Comparison of ENCODE assay signal across 8 mouse cellular contexts in the genomic region with DNA sequence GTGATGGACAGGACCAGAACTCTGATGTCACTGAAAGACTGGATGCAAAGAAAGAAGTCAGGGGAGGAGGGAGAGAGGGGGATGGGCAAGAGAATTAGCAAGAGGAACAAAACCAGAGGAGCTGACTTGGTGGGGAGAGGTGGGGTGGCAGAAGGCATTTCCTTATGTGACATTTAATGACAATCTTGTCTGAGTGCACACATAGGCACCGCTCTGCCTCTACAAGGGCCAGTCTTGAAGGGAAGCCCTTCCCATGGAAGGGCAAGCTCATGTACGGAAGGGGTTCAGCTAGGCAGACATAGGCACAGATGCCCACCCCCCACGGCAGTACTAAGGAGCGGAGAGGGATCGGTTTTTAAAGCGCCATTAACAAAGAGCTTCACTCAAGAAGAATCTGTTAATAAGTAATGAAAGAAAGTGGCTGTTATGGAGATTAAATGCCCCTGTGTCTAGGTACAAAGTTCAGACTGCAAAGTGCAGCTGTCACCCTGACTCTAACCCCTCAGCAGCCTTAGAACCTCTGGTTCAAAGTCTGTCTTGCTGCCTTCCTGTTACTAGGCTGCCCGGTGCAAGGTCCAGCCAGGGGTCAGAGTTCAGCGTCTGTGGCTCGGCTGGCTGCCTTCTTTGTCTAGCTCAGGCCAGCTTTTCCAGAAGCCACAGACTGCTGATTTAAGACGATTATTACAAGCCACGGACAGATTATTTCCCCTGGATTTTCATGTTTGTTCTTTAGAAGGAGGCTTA.
A peak's percentile ranks its signal among the peaks of the same experiment; 100 is the strongest.
DNase-seq lines count a peak whose midpoint lies in the region; ATAC-seq lines count a peak whose summit lies in the region.

No protein-coding gene starts in this region.

- peak; percentile 94 for DNase-seq in midbrain, embryonic 11.5 days (ENCODE audit: low spot score, missing footprints)
- peak; percentile 81 for DNase-seq in large intestine, adult 2 months (ENCODE audit: low read depth, low spot score)
- no peak for DNase-seq in right cerebral cortex, adult 18-20 months
- DNase-seq in frontal cortex, postnatal 10 days (ENCODE audit: low spot score in 2 of 2), result no peak
- DNase-seq in ovary, postnatal 10 days (ENCODE audit: low spot score), result no peak

- H3K9me3 ChIP-seq in midbrain, embryonic 11.5 days (ENCODE audit: control insufficient read depth, low read length), result peaks cover 4% of the 10 kb centered on the region
- peaks cover 4% of the 10 kb centered on the region; the same call in 1 of the 2 replicates for H3K9me3 ChIP-seq in midbrain, embryonic 15.5 days
- peaks cover 5% of the 10 kb centered on the region for H3K9me3 ChIP-seq in heart, embryonic 12.5 days (replicated peaks)
- no peaks in the 10 kb centered on the region for H3K9me3 ChIP-seq in neural tube, embryonic 14.5 days (ENCODE audit: control insufficient read depth, low read length)

- no peak overlapping the region for H3K4me3 ChIP-seq in midbrain, embryonic 11.5 days (ENCODE audit: low read depth, low read length)
- H3K4me3 ChIP-seq in midbrain, embryonic 15.5 days, result no peak overlapping the region
- H3K4me3 ChIP-seq in heart, embryonic 12.5 days, result no peak overlapping the region
- H3K4me3 ChIP-seq in neural tube, embryonic 14.5 days (ENCODE audit: low read depth, low read length), result no peak overlapping the region

- peaks cover 6% of the 10 kb centered on the region; the same call in 1 of the 2 replicates for H3K27me3 ChIP-seq in midbrain, embryonic 11.5 days (ENCODE audit: control insufficient read depth, insufficient read depth, low read length)
- H3K27me3 ChIP-seq in midbrain, embryonic 15.5 days (replicated peaks), result no peaks in the 10 kb centered on the region
- no peaks in the 10 kb centered on the region for H3K27me3 ChIP-seq in heart, embryonic 12.5 days (replicated peaks)
- H3K27me3 ChIP-seq in neural tube, embryonic 14.5 days (ENCODE audit: control insufficient read depth, insufficient read depth, low read length), result no peaks in the 10 kb centered on the region

- 0 out of 2 replicates have a peak overlapping the region, but pooled peaks have one; percentile 10 for H3K27ac ChIP-seq in midbrain, embryonic 11.5 days (ENCODE audit: low read depth, low read length)
- no peak overlapping the region for H3K27ac ChIP-seq in midbrain, embryonic 15.5 days
- no peak overlapping the region for H3K27ac ChIP-seq in heart, embryonic 12.5 days (ENCODE audit: poor library complexity, severe bottlenecking)
- no peak overlapping the region for H3K27ac ChIP-seq in neural tube, embryonic 14.5 days (ENCODE audit: low read depth, low read length)

- peak overlapping the region; percentile 12; the same call in 1 of the 2 replicates for H3K4me2 ChIP-seq in midbrain, embryonic 11.5 days
- no peak overlapping the region for H3K4me2 ChIP-seq in midbrain, embryonic 15.5 days
- H3K4me2 ChIP-seq in heart, embryonic 12.5 days, result no peak overlapping the region
- H3K4me2 ChIP-seq in neural tube, embryonic 14.5 days (ENCODE audit: low read depth, low read length), result no peak overlapping the region

- ATAC-seq in midbrain, embryonic 11.5 days (ENCODE audit: low FRiP score), result peak; percentile 93
- no peak; the same call in 1 of the 2 replicates for ATAC-seq in midbrain, embryonic 15.5 days (replicated peaks)
- ATAC-seq in heart, embryonic 12.5 days (ENCODE audit: insufficient number of reproducible peaks, low FRiP score), result 0 out of 2 replicates have a peak, but pooled peaks have one; percentile 29
- ATAC-seq in neural tube, embryonic 14.5 days (ENCODE audit: low read depth), result peak; percentile 41; the same call in 1 of the 2 replicates

- no peaks in the 10 kb centered on the region for H3K36me3 ChIP-seq in midbrain, embryonic 11.5 days (ENCODE audit: control insufficient read depth, insufficient read depth, low read length)
- no peaks in the 10 kb centered on the region for H3K36me3 ChIP-seq in midbrain, embryonic 15.5 days (replicated peaks)
- no peaks in the 10 kb centered on the region for H3K36me3 ChIP-seq in heart, embryonic 12.5 days
- H3K36me3 ChIP-seq in neural tube, embryonic 14.5 days (ENCODE audit: control insufficient read depth, insufficient read depth, low read length), result no peaks in the 10 kb centered on the region

- 9% methylated on average over 11 of the region's 11 CpGs for WGBS in midbrain, embryonic 11.5 days
- WGBS in midbrain, embryonic 15.5 days, result 7% methylated on average over 11 of the region's 11 CpGs
- WGBS in heart, embryonic 12.5 days, result 55% methylated on average over 11 of the region's 11 CpGs
- 22% methylated on average over 11 of the region's 11 CpGs for WGBS in large intestine, adult 2 months
- WGBS in neural tube, embryonic 14.5 days, result 15% methylated on average over 11 of the region's 11 CpGs

- H3K9ac ChIP-seq in midbrain, embryonic 11.5 days (ENCODE audit: low read length), result no peak overlapping the region
- H3K9ac ChIP-seq in midbrain, embryonic 15.5 days, result no peak overlapping the region
- no peak overlapping the region for H3K9ac ChIP-seq in heart, embryonic 12.5 days
- H3K9ac ChIP-seq in neural tube, embryonic 14.5 days (replicated peaks; ENCODE audit: low read depth, low read length), result no peak overlapping the region

- peaks cover 12% of the 10 kb centered on the region for H3K4me1 ChIP-seq in midbrain, embryonic 11.5 days (ENCODE audit: control insufficient read depth, insufficient read depth, low read length)
- peaks cover 7% of the 10 kb centered on the region for H3K4me1 ChIP-seq in midbrain, embryonic 15.5 days
- no peaks in the 10 kb centered on the region; the same call in 1 of the 2 replicates for H3K4me1 ChIP-seq in heart, embryonic 12.5 days (replicated peaks)
- peaks cover 6% of the 10 kb centered on the region; the same call in 1 of the 2 replicates for H3K4me1 ChIP-seq in neural tube, embryonic 14.5 days (ENCODE audit: control insufficient read depth, insufficient read depth, low read length)

Comparison
In these comparisons a context has a peak if more than half of its experiments do, and no peak if none do; other contexts are left out.
1. DNase-seq: peak in midbrain, embryonic 11.5 days (single experiment) and large intestine, adult 2 months (single experiment); none in right cerebral cortex, adult 18-20 months (single experiment), frontal cortex, postnatal 10 days (0 of 2) and ovary, postnatal 10 days (single experiment).